Mouse (Mus musculus): ENCODE data around the gene Cdc27. TPM values are rescaled to one million over a fixed set of nuclear protein-coding genes. Genes with fewer than 3 reads are reported as not detected.
A peak's percentile ranks its signal among the peaks of the same experiment; 100 is the strongest.

The Cdc27 gene
- total RNA-seq (2021), result 10 to 100 TPM; 64.6 to 65.4 TPM
- long read RNA-seq, experiment 1, full-length matches to known transcripts, result 1 of 12 reads
- long read RNA-seq, experiment 1, partial matches to known transcripts, result 6 of 12 reads
- long read RNA-seq, experiment 1, other reads (novel, unspliced or antisense), result 5 of 12 reads
- long read RNA-seq, experiment 2, full-length matches to known transcripts, result 3 of 16 reads
- long read RNA-seq, experiment 2, partial matches to known transcripts, result 8 of 16 reads
- long read RNA-seq, experiment 2, other reads (novel, unspliced or antisense), result 5 of 16 reads

- DNase-seq (ENCODE audit: low spot score in 2 of 2), result peak; percentile 100
These were observed at the start of gene Cdc27, which contains the start of gene Myl4 for GRCm38 (mm10) chr11:104550406-104550974. Gene Cdc27, minus strand, starts transcription at chr11:104550620. Gene Myl4, plus strand, starts transcription at chr11:104550663.

DNA sequence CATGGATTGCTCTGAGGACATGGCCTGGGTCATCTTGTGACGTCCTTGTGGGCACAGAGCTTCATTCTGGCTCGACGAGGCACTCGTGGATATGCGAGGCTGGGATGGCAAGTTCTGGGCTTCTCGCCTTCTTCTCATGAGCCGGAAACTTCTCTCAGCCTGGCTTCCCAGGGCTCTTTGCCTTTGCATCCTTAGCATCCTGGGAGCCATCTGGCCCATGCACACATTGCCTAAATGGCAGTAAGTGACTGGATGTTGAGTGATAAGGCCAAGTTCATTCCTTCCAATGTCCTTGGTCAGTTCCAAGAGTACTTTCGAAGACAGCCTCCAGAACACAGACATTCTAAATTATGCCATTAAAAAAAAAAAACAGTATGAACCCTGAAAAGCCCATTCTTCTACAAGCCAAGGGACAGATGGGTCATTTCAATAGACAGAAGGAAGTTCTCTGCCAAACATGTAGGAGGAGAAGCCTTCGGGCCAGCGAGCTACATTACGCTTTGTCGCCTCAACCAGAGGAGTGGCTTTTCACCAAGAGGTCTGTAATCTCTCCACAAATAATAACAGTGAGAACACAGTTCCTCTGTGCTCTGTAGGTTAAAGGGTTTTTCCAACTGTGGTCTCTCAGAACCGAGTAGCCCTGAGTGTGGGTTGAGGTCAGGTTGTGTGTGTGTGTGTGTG is 49.0 kb upstream of the Cdc27 start:
- DNase-seq (ENCODE audit: low spot score in 2 of 2), result no peak

GRCm38 (mm10) chr11:104596365-104596764 is 45.9 kb upstream of the Cdc27 start:
- DNase-seq (ENCODE audit: low spot score in 2 of 2), result no peak

DNA sequence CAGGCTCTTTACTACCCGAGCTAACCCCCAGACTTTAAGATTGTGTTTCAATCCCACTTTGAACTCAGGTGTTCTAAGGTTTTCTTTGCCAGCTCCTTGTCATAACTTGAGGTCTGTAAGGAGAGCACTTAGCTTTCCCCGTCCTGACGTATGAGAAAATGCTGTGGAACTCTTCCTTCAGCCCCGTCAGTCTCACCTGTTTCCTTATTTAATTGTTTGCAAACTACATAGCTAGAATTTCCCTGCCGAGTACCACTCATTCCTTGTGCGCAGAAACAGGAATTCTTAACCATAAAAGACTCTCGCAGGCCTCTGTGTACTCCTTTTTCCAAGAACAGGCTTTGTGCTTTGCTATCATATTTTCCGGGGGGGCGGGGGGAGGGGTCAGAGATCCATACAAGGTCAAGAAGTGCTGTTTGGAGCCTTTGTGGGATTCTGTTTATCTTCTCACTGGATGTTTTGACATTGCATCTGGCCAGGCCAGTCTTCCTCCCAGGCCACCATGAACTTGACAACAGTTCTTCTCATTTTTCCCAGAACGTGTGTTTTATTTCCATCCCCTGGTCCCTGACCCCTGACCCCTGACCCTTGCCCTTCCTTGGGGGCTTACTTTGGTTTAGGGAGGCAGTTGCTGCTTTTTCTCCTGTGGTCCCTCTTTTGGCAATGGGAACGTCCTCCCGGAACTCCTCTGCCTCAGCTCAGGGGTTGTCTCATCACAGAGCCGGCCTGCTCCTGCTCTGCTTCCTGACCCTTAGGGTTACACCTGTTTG is 41.8 kb upstream of the Cdc27 start:
- DNase-seq (ENCODE audit: low spot score in 2 of 2), result no peak

DNA sequence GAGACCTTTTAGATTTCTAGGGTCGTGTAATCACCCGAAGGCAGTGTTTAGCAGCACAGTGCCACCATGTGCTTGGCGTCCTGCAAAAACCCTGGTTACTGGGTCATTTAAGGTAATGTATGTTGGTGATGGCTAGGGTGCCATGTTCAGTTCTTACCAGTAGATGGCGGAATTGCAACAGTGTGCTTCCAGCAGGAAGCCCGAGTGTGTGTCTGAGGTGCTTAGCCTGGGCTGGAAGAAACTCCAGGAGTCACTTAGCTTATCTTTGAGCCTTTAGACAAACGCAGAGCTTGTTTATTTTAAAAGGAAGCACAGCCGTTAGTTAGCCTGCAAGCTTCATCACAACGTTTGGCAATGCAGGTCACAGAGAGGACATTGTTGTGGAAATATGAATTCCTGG is 39.7 kb upstream of the Cdc27 start:
- peak; percentile 81 to 88 for DNase-seq (ENCODE audit: low spot score in 2 of 2)

DNA sequence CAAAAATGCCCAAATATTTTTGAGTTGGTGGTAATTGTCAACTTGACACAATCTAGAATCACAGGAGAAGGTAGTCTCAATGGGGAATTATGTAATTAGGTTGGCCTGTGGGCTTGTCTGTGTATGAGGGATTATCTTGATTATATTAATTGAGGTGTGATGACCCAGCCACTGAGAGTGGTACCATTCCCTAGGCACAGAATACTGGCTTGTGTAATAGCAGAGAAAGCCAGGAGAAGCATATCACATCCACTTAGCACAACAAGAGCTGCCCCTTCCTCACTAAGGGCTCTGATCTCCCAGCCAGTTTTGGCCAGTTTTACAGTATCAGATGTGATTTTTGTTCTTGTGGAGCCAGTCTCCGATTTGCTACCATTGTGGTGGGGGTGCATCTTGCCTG is 39.1 kb upstream of the Cdc27 start:
- DNase-seq (ENCODE audit: low spot score in 2 of 2), result no peak

GRCm38 (mm10) chr11:104588513-104588912 is 38.1 kb upstream of the Cdc27 start:
- DNase-seq (ENCODE audit: low spot score in 2 of 2), result no peak

DNA sequence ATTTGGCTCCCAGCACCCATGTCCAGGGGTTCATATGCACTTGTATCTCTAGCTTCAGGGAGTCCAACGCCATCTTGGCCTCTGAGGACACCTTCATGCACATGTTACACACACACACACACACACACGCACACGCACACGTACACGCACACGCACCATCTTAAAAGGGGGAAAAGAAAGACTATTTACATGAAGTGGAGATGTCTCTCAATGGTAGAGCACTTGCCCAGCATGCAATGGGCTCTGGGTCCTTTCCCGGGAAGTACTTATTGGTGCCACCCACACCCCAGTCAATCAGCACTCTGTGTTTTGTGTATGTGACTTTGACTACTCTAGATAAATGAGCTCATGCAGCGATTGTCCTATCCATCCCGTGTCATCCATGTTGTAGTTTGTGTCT is 37.5 kb upstream of the Cdc27 start:
- DNase-seq (ENCODE audit: low spot score in 2 of 2), result no peak

DNA sequence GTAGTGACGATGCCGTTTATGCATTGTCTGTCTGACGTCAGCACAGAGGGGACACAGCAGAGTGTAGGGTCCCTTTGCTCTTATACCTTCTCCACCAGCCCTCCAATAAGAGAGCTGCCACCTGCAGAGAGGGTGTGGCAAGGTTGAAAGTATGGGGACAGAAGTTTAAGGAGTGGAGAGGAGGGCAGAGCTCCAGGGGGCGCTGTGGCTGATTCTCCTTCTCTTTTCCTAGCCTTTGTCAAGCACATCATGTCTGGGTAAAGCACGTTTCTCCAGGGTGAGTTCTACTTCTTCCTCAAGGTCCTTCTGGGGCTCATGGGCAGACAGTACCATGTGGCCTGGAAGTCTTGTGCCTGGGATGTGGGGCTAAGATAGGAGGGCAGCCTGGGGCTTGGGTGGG is 35.1 kb upstream of the Cdc27 start:
- no peak for DNase-seq (ENCODE audit: low spot score in 2 of 2)

- DNase-seq (ENCODE audit: low spot score in 2 of 2), result no peak
These were observed 32.4 kb upstream of the Cdc27 start for GRCm38 (mm10) chr11:104582630-104583364.

DNA sequence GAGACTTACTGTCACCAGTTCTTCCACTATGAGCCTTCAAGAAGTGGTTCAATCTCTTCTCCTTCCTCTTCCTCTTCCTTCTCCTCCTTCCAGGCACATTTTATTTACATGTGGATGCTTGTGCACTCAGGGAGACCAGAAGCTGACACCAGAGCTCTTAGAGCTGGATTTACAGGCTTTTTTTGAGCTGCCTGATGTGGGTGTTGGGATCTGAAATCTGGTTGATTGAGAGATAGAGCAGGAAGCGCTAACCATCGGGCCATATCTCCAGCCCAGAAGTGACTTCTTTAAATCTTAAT is 31.8 kb upstream of the Cdc27 start:
- DNase-seq (ENCODE audit: low spot score in 2 of 2), result no peak

- DNase-seq (ENCODE audit: low spot score in 2 of 2), result no peak
These were observed 31.3 kb upstream of the Cdc27 start for GRCm38 (mm10) chr11:104581446-104582307.

- peak in 1 of 2 experiments; percentile 74 for DNase-seq (ENCODE audit: low spot score in 2 of 2)
These were observed 30.2 kb upstream of the Cdc27 start for GRCm38 (mm10) chr11:104580606-104581005.

GRCm38 (mm10) chr11:104580091-104580490 is 29.7 kb upstream of the Cdc27 start:
- DNase-seq (ENCODE audit: low spot score in 2 of 2), result no peak

DNA sequence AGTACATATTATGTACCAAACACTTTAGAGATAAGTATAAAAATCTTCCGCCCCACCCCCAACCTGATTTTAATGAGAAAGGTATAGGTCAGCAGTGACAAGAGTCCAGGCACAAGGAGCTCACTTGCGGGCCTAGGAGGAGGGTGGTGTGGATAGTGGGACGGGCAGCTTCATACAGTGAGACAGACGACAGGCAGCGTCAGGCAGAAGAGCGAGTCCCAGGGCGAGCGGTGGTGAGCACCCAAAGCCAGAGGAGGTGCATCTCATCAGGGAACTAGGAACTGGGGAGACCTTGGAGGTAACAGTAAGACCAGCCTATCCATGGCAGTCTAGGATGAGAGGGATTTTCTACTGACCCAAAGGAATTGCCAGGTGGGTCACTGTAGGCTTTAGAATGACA is 29.2 kb upstream of the Cdc27 start:
- DNase-seq (ENCODE audit: low spot score in 2 of 2), result no peak

DNA sequence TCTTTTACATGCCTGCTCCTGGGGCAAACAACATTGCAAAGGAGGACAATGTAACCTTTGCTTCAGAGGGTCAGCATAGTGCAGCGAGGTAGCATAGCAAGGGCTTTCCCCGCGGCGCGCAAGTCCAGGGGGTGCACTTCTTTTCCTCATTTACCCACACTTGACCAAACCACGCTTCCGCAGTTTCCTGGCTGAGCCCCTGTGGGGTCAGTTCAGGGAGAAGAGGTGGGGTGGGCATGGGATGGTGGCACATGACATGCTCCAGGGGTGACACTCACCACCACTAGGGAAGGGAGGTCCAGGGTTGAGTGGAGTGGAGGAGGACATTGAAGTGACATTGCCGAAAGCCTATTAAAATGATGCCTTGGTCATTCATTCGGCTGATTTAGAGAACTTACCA is 28.7 kb upstream of the Cdc27 start:
- no peak for DNase-seq (ENCODE audit: low spot score in 2 of 2)

GRCm38 (mm10) chr11:104578074-104578473 is 27.7 kb upstream of the Cdc27 start:
- no peak for DNase-seq (ENCODE audit: low spot score in 2 of 2)

- DNase-seq (ENCODE audit: low spot score in 2 of 2), result no peak
These were observed 26.6 kb upstream of the Cdc27 start for GRCm38 (mm10) chr11:104576772-104577612.

DNA sequence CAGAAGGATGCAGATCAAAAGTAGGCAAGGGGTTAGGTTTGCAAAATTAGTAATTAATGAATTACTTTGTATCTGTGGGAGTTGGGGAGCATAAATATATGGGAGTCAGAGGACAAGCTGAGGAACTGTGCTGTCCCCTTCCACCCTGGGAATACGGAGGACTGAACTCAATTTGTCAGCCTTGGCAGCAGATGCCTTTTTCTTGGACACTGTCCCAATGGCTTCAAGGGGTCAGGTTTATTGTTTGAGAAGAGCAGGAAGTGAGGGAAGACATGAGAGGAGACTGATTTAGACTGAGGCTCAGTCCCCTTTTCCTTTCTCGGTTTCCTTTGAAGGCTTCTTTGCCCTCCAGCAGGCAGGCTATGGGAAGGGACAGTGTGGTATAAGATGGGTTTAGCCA is 22.1 kb upstream of the Cdc27 start:
- no peak for DNase-seq (ENCODE audit: low spot score in 2 of 2)
